Mouse (Mus musculus): Measurements from ENCODE around the gene Lrrc8d. TPM values are rescaled to one million over a fixed set of nuclear protein-coding genes. Genes with fewer than 3 reads are reported as not detected.

Lrrc8d gene
- total and polyA plus RNA-seq, 2 experiments = 7.0 to 11.6 TPM

DNA sequence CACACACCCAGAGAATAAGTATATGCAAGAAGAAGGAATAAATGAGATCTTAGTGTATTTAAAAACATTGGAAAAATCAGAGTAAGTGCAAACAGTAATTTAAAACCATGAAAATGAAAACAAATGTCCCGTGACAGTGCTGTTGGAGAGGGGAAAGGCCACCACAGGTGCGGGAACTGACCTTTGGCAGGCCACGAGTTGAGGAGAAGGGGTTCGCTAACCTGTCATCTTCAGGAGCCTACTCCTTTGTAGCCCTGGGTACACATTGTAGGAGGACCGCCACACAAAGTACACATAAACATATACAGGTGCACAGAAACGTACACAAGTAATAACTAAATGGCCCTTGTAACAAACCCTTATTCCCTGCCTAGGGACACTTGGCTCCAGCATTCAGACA lies 55.7 kb downstream of the Lrrc8d start:
- no peak overlapping the region for H3K9ac ChIP-seq (ENCODE audit: low read depth, low read length)
- peaks cover 25% of the 10 kb centered on the region; the same call in 1 of the 2 replicates for H3K79me2 ChIP-seq (ENCODE audit: control insufficient read depth, insufficient read depth, low read length)
- H3K4me1 ChIP-seq (ENCODE audit: control insufficient read depth, insufficient read depth, low read length) = peaks cover 29% of the 10 kb centered on the region
- TF ChIP-seq CTCF (IDR thresholded peaks at IDR 0.05; ENCODE audit: low read depth, low read length) = no peak
- no peak for TF ChIP-seq POLR2A (IDR thresholded peaks at IDR 0.05; ENCODE audit: extremely low read depth, insufficient read depth, low read length)
- no peak for DNase-seq (ENCODE audit: extremely low read depth, low read depth, low spot score)
- no peaks in the 10 kb centered on the region for H3K36me3 ChIP-seq (ENCODE audit: control insufficient read depth, insufficient read depth, low read length)
- 31% methylated on average over 6 of the region's 6 CpGs for WGBS
- H3K4me3 ChIP-seq (ENCODE audit: insufficient read depth, low read depth, low read length) = no peak overlapping the region
- peak overlapping the region; percentile 76 for H3K27ac ChIP-seq (replicated peaks; ENCODE audit: insufficient read depth, low read depth, low read length)
- H3K27me3 ChIP-seq (ENCODE audit: control insufficient read depth, insufficient read depth, low read length) = no peaks in the 10 kb centered on the region

DNA sequence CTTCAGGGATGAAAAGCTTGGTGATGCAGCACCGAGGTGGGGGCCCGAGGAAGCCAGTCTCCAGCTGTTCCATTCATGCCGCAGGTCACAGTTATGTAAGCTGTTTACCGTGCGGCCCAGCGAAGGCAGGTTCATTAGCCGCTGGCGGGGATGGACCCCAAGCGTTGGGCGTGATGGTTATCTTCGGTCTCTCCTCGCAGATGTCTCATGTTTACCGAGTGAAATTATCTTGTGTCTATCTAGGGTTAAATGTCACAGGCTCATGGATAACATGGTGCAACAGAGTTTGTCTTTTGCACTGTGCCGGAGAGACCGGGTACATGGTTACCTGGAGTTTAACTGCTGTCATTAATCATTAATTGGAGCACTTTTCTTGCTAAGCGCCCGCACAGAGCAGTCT lies 58.2 kb downstream of the Lrrc8d start:
- Histone ChIP-seq H3K79me2 (ENCODE audit: control insufficient read depth, insufficient read depth, low read length) (peaks cover 25% of the 10 kb centered on the region; the same call in 1 of the 2 replicates), H3K27me3 (ENCODE audit: control insufficient read depth, insufficient read depth, low read length) (no peaks in the 10 kb centered on the region), H3K9ac (ENCODE audit: low read depth, low read length) (no peak overlapping the region; the same call in 1 of the 2 replicates), H3K4me1 (ENCODE audit: control insufficient read depth, insufficient read depth, low read length) (peaks cover 29% of the 10 kb centered on the region), H3K27ac (replicated peaks; ENCODE audit: insufficient read depth, low read depth, low read length) (peak overlapping the region; percentile 86), H3K36me3 (ENCODE audit: control insufficient read depth, insufficient read depth, low read length) (no peaks in the 10 kb centered on the region), H3K4me3 (ENCODE audit: insufficient read depth, low read depth, low read length) (peak overlapping the region; percentile 30)
- TF ChIP-seq POLR2A (IDR thresholded peaks at IDR 0.05; ENCODE audit: extremely low read depth, insufficient read depth, low read length) = no peak
- WGBS = 28% methylated on average over 17 of the region's 17 CpGs
- peak; percentile 92 for DNase-seq (ENCODE audit: extremely low read depth, low read depth, low spot score)

DNA sequence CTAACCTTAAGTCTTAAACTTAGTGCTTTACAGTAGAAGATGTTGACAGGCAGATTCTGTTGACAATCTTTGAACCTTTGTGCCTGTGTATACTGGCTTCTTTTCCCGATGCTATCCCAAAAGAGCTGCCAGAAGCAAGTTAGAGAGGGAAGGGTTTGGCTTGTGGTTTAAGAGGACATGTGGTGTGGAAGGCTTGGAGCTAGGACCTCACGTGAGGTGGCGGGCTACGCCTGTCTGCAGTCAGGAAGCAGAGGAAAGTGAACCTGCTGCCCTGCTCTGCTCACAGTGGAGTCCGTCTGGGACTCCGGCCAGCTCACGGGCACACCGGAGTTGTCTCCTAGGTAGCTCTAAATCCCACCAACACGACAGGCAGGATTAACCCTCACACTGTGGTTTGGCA lies 59.1 kb downstream of the Lrrc8d start:
- Histone ChIP-seq H3K9ac (ENCODE audit: low read depth, low read length) (no peak overlapping the region), H3K27me3 (ENCODE audit: control insufficient read depth, insufficient read depth, low read length) (no peaks in the 10 kb centered on the region), H3K79me2 (ENCODE audit: control insufficient read depth, insufficient read depth, low read length) (peaks cover 28% of the 10 kb centered on the region; the same call in 1 of the 2 replicates), H3K4me3 (ENCODE audit: insufficient read depth, low read depth, low read length) (no peak overlapping the region), H3K27ac (replicated peaks; ENCODE audit: insufficient read depth, low read depth, low read length) (peak overlapping the region; percentile 28), H3K36me3 (ENCODE audit: control insufficient read depth, insufficient read depth, low read length) (no peaks in the 10 kb centered on the region), H3K4me1 (ENCODE audit: control insufficient read depth, insufficient read depth, low read length) (peaks cover 29% of the 10 kb centered on the region)
- TF ChIP-seq POLR2A (IDR thresholded peaks at IDR 0.05; ENCODE audit: extremely low read depth, insufficient read depth, low read length) (no peak), CTCF (IDR thresholded peaks at IDR 0.05; ENCODE audit: low read depth, low read length) (no peak)
- peak; percentile 94 for DNase-seq (ENCODE audit: extremely low read depth, low read depth, low spot score)
- 36% methylated on average over 9 of the region's 9 CpGs for WGBS

GRCm38 (mm10) chr5:105761848-105762482 lies 62.2 kb downstream of the Lrrc8d start:
- peak; percentile 19 for DNase-seq (ENCODE audit: extremely low read depth, low read depth, low spot score)
- Histone ChIP-seq H3K9ac (ENCODE audit: low read depth, low read length) (no peak overlapping the region), H3K36me3 (ENCODE audit: control insufficient read depth, insufficient read depth, low read length) (no peaks in the 10 kb centered on the region), H3K79me2 (ENCODE audit: control insufficient read depth, insufficient read depth, low read length) (peaks cover 42% of the 10 kb centered on the region; the same call in 1 of the 2 replicates), H3K4me3 (ENCODE audit: insufficient read depth, low read depth, low read length) (no peak overlapping the region), H3K27me3 (ENCODE audit: control insufficient read depth, insufficient read depth, low read length) (no peaks in the 10 kb centered on the region), H3K4me1 (ENCODE audit: control insufficient read depth, insufficient read depth, low read length) (peaks cover 9% of the 10 kb centered on the region; the same call in 1 of the 2 replicates), H3K27ac (replicated peaks; ENCODE audit: insufficient read depth, low read depth, low read length) (no peak overlapping the region)
- WGBS = 80% methylated on average over 11 of the region's 11 CpGs
- TF ChIP-seq CTCF (IDR thresholded peaks at IDR 0.05; ENCODE audit: low read depth, low read length) (no peak), POLR2A (IDR thresholded peaks at IDR 0.05; ENCODE audit: extremely low read depth, insufficient read depth, low read length) (no peak)

DNA sequence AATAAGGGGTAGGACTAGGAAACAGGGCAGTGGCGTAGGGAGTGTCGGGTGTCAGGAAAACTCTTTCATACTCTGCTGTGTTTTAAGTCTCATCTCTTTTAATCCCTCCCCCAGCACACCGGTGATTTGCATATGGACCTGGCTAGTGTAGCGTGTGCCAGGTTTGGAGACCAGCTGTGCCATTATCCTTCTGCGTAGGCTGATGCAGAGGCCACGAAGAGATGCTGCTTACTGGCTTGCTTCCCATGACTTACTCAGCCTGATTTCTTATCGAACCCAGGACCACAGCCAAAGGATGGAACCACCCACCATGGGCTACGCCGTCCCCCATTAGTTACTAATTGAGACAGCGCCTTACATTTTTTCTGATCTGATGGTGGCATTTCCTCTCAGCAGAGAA lies 64.6 kb downstream of the Lrrc8d start:
- Histone ChIP-seq H3K27ac (replicated peaks; ENCODE audit: insufficient read depth, low read depth, low read length) (no peak overlapping the region), H3K36me3 (ENCODE audit: control insufficient read depth, insufficient read depth, low read length) (no peaks in the 10 kb centered on the region), H3K4me1 (ENCODE audit: control insufficient read depth, insufficient read depth, low read length) (peaks cover 2% of the 10 kb centered on the region; the same call in 1 of the 2 replicates), H3K9ac (ENCODE audit: low read depth, low read length) (no peak overlapping the region), H3K4me3 (ENCODE audit: insufficient read depth, low read depth, low read length) (no peak overlapping the region), H3K27me3 (ENCODE audit: control insufficient read depth, insufficient read depth, low read length) (no peaks in the 10 kb centered on the region), H3K79me2 (ENCODE audit: control insufficient read depth, insufficient read depth, low read length) (peaks cover 47% of the 10 kb centered on the region; the same call in 1 of the 2 replicates)
- DNase-seq (ENCODE audit: extremely low read depth, low read depth, low spot score) = no peak
- WGBS = 89% methylated on average over 10 of the region's 10 CpGs
- TF ChIP-seq POLR2A (IDR thresholded peaks at IDR 0.05; ENCODE audit: extremely low read depth, insufficient read depth, low read length) (no peak), CTCF (IDR thresholded peaks at IDR 0.05; ENCODE audit: low read depth, low read length) (no peak)

- 72% methylated on average over 5 of the region's 5 CpGs for WGBS
These were observed 65.6 kb downstream of the Lrrc8d start for GRCm38 (mm10) chr5:105765386-105765785.

More at GRCm38 (mm10) chr5:105765386-105765785, 65.6 kb downstream of the Lrrc8d start:
- no peak overlapping the region for H3K9ac ChIP-seq (ENCODE audit: low read depth, low read length)
- H3K79me2 ChIP-seq (ENCODE audit: control insufficient read depth, insufficient read depth, low read length) = peaks cover 39% of the 10 kb centered on the region; the same call in 1 of the 2 replicates
- no peak overlapping the region for H3K27ac ChIP-seq (replicated peaks; ENCODE audit: insufficient read depth, low read depth, low read length)
- H3K4me1 ChIP-seq (ENCODE audit: control insufficient read depth, insufficient read depth, low read length) = peaks cover 2% of the 10 kb centered on the region; the same call in 1 of the 2 replicates
- DNase-seq (ENCODE audit: extremely low read depth, low read depth, low spot score) = no peak
- H3K36me3 ChIP-seq (ENCODE audit: control insufficient read depth, insufficient read depth, low read length) = no peaks in the 10 kb centered on the region
- H3K4me3 ChIP-seq (ENCODE audit: insufficient read depth, low read depth, low read length) = no peak overlapping the region
- TF ChIP-seq POLR2A (IDR thresholded peaks at IDR 0.05; ENCODE audit: extremely low read depth, insufficient read depth, low read length) (no peak), CTCF (IDR thresholded peaks at IDR 0.05; ENCODE audit: low read depth, low read length) (no peak)
- no peaks in the 10 kb centered on the region for H3K27me3 ChIP-seq (ENCODE audit: control insufficient read depth, insufficient read depth, low read length)
